Mouse (Mus musculus): ENCODE data around the gene Plxnd1.

The Plxnd1 gene

GRCm38 (mm10) chr6:115994877-115995520 lies at the start of gene Plxnd1:
Gene Plxnd1 (minus strand): TSS chr6:115995005.
- peak; percentile 79 for DNase-seq (ENCODE audit: low spot score)

- DNase-seq (ENCODE audit: low spot score) = no peak
These were observed 49.2 kb upstream of the Plxnd1 start for GRCm38 (mm10) chr6:116044039-116044438.

GRCm38 (mm10) chr6:116038222-116038621 lies 43.4 kb upstream of the Plxnd1 start:
- no peak for DNase-seq (ENCODE audit: low spot score)

GRCm38 (mm10) chr6:116037281-116037831 lies 42.6 kb upstream of the Plxnd1 start:
- DNase-seq (ENCODE audit: low spot score) = no peak

DNA sequence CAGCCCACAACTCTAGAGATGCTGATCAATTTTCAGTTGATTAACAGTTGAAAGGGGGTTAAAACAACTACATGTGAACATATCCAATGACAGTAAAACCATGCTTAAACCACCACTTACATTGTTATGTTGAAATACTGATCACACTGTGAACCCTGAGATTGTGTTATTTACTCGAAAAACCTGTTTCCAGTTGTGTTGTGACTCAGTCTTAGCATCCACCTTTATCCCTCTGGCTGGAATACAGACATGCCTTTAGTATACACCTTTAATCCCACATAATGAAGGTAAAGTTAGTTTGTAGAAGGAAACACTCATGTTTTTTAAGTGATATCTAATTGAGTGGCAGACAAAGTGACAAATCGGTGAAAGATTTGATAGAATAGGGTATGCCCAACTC lies 41.8 kb upstream of the Plxnd1 start:
- no peak for DNase-seq (ENCODE audit: low spot score)

- no peak for DNase-seq (ENCODE audit: low spot score)
These were observed 36.2 kb upstream of the Plxnd1 start for GRCm38 (mm10) chr6:116031052-116031451.

- no peak for DNase-seq (ENCODE audit: low spot score)
These were observed 29.9 kb upstream of the Plxnd1 start for GRCm38 (mm10) chr6:116024666-116025065.

DNA sequence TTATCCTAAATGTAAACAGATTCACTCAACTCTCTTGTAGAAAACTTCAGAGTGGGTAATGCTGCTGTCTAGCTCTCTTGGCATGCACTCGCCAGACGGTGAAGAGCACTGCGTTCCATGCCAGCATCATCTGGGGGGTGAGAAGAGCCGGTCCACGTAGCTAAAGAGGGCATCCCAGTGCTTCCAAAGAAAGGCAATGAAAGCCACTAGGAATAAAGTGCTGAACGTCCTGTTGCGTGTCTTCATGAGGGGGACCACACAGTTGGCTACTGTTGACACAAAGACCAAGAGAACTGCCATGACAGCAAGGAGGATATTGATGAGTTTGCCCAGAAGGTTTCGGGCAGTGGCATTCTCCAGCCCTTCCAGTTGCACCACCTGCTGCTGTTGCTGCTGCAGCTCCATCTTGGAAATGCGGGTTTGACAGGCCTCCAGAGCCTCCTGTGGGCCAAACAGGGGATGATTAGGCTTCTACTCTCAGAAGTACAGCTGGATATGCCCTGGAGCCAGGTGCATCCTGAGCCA lies 27.2 kb upstream of the Plxnd1 start:
- DNase-seq (ENCODE audit: low spot score) = no peak

DNA sequence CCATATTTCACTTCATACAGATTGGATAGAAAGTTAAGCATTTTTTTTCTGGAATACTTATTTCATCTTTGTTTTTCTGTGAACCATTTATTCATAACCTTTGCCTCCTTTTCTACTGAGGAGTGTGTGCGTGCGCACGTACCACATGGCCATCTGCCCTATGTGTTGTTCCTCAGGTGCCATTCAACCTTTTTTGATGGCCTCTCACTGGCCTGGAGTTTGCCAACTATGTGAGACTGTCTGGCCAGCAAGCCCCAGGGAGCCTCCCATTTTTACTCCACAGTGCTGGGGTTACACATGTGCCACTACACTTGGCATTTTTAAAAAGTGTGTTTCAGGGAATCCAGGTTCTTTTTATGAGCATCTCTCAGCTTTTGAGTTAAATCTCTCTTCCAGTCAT lies 21.1 kb upstream of the Plxnd1 start:
- no peak for DNase-seq (ENCODE audit: low spot score)

DNA sequence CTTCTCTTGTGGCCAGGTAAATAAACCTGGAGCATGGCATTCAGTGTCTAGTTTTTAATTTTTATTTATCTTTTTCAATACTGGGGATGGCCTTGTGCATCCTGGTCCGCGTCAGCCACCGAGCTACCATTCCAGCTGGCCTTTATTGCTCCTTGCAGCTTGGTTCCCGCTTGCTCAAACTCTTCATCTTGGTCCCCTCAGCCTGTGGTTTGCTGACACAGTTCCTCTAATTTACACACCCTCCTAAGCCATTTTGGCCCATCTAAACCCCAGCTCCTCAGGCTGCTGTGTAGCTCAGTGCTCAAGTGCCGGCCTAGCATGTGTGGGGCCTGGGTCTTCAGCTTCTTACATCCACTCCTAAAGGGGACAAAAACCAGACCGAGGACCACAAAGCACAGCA lies 19.3 kb upstream of the Plxnd1 start:
- DNase-seq (ENCODE audit: low spot score) = no peak

- DNase-seq (ENCODE audit: low spot score) = no peak
These were observed 18.9 kb upstream of the Plxnd1 start for GRCm38 (mm10) chr6:116013687-116014086.

- peak; percentile 57 for DNase-seq (ENCODE audit: low spot score)
These were observed 15.7 kb upstream of the Plxnd1 start for GRCm38 (mm10) chr6:116010541-116010940.

DNA sequence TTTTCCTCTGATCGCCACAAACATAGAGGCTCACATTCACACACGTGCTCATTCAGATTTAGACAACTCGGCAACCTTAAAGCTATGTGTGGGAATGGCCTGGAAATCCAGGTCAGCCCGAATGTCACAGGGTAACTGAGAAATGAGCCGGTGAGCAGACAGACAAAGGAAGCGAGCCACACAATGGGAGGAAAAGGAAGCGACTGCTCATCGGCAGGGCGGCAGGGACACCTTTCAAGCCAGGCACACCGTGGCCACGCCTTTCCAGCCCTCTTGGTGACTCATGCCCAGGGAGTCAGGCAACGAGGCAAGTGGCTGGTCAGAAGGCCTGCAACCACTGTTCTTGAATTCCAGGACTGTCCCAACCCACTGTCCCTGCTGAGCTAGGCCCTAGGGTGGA lies 14.6 kb upstream of the Plxnd1 start:
- no peak for DNase-seq (ENCODE audit: low spot score)

GRCm38 (mm10) chr6:116007561-116008173 lies 12.9 kb upstream of the Plxnd1 start:
- peak; percentile 34 for DNase-seq (ENCODE audit: low spot score)

GRCm38 (mm10) chr6:116006731-116007130 lies 11.9 kb upstream of the Plxnd1 start:
- DNase-seq (ENCODE audit: low spot score) = no peak

DNA sequence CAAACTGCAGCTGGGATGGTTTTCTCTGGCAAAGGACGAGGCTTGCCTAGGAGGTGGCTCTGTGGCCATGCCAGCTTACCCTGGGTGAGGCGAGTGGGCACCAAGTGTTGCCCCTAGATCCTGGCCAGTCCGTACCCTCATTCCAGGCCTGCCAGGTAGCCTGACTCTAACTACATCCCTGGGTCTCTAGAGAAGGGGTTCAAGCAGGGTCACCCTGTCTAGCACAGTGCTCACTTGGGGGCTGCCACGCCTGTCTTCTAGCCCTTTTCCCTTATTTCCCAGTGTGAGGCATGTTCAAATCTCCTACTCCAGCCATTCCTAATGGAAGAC lies 11.1 kb upstream of the Plxnd1 start:
- DNase-seq (ENCODE audit: low spot score) = no peak

DNA sequence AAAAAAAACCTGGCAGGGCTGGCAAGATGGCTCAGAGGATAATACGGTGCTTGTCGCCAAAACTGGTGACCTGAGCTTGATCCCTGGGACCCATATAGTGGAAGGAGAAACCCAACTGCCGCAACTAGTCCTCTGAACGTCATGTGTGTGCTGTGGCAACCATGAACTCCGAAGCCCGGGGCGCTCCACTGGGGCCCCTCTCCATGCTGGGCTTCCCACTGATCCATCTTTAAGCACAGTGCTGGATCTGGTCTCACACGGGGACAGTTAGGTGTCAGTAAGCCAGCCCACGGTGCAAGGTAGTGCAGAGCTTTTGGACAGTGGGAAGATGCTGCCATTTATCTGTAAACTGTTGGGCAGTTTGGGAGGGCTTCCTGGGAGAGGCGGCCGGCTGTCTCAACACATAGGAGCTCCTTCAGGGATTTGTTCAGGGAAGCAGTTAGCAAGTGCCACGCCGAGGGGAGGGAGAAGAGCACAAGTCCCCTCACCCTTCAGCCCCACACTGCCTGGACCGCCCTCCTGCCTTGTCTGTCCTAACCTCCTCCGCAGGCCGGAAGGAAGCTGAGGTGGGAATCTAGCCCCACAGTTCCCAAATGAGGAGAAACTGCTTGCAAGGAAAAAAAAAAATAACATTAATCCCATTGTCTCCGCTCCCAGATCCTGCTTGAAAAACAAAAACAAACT lies 10.6 kb upstream of the Plxnd1 start:
- no peak for DNase-seq (ENCODE audit: low spot score)

- no peak for DNase-seq (ENCODE audit: low spot score)
These were observed 9.9 kb upstream of the Plxnd1 start for GRCm38 (mm10) chr6:116004716-116005115.

DNA sequence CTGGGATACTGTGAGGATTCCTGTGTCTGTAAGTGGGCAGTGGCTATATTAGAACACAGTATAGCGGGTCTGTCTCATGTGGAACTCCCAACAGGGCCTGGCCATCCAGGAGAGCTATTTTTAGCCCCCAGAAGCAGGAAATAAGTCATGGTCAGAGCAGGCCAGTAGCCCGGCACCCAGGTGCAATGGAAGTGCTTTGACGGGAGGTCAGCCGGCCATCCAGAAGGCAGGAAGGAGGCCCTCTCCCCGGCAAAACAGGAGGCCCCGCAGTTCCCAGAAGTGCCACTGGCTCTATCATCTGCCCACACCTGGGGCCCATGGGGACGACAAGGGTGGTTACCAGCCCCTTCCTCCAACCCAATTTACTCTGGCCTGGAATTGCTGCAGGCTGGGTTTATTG lies 9.3 kb upstream of the Plxnd1 start:
- no peak for DNase-seq (ENCODE audit: low spot score)

DNA sequence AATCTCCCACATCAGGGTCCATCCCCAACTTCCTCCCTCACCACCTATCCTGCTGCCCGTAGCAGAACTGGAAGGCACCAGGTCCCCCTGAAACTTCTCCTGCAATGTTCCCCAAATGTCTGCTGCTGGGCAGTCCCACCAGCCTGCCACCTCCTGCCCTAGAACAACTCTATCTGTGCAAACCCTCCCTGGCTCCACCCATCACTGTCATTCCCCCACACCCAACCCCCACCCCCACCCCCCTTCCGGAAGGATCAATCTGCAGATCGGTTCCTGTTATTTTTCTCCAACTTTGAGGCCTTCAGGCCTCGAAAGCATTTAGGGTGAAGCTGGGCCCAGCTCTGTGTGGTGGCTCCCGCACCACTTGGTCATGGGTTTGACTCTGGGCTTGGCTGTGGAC lies 8.7 kb upstream of the Plxnd1 start:
- no peak for DNase-seq (ENCODE audit: low spot score)

DNA sequence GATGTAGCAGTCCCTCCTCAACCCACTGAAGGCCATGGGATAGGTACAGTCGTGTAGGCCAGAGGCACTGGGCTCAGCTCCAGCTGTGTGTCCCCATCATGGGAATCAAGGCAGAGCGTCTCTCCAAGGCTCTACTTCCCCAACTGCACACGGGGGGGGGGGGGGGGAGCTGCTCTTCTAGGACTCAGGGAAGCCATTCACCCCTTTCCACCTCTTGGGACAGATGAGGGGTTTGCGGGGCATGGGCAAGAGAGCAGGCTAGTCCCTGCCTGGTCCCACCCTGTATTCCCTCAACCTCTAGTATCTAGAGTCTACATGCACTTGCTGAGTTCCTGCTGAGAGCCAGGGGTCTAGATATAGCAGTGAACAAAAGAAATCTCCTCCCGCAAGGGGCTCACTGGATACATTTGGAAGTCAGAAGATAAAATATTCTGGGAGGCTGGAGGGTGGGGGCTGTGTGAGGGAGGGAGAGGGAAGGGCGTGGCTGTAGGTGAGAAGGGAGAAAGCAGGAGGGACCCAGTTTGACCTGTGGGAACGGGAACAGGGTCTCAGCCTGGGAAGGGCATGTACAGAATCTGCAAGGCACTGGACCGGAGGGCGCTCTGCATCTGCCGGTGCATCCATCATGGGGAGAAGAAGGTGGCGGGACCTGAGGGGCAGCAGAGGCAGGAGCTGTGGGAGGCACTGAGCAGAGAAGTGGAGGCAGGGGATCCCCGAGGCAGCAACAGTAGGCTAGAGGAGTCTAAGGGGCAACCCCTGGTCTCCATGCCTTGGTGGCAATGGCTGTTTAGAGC lies 7.7 kb upstream of the Plxnd1 start:
- DNase-seq (ENCODE audit: low spot score) = no peak

- no peak for DNase-seq (ENCODE audit: low spot score)
These were observed 6.0 kb upstream of the Plxnd1 start for GRCm38 (mm10) chr6:116000851-116001250.

All from T-cell, adult 2 months (primary cell).